Mouse (Mus musculus) fibroblast of lung, adult 2 months (primary cell): ENCODE measurements around the gene Car5b.

Experiments used
- DNase-seq: peaks from one replicate; pipeline ENCODE4 v3.0.0-alpha.2; 2011; ENCODE audit warnings: low read depth

Car5b gene

GRCm38 (mm10) chrX:163958467-163958875, 69.3 kb downstream of the Car5b start, which contains the start of gene Zrsr2:
Gene Zrsr2, minus strand, starts transcription at chrX:163958661.
- peak; percentile 72 for DNase-seq

DNA sequence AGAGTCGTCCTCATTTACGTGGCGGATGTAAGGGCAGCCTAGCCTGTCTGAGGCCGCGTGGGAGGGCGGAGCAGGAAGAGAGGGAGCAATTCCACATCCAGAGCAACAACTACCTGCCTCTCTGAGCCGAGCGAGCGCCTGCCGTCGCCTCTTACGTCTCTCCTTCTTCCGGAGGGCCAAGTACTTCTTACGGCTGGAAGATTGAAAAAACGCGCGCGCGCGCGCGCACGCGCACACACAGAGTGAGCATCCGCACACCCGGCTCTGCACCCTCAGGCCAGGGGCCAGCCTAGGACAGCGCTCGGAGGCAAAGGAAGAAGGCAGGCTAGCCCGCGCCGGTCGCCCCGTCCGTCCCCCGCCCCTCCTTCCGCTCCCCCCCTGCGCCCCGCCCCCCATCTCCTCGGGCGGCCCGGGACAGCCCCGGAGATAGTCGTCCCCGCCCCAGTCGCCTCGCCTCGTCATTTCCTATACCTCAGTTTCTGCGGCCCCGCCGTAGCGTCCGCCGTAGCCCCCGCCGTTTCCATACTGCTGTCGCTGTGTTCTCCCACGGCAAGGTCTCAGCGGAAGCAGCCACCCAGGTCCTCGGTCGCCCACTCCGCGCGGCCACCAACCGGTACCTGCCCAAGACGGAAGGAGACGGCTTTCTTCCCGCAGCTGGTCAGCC, 69.9 kb downstream of the Car5b start:
- no peak for DNase-seq

DNA sequence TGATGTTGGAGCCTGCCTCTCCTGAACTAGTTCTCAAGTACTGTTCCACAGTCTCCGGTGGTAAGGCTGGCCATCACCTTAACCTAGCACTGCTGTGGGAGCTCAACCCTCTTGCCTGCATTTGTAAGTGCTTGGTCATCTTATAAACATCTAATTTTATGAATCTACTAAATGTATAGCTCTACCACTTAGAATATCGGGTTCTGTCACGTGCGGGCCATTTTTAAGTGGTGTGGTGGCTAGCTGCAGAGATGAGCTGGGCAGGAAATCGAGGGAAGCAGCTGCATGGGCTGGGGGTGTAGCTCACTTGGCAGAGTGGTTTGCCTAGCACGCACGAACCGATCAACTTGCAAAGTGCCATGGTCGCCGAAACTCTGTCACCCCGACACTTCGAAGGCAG, 70.4 kb downstream of the Car5b start:
- no peak for DNase-seq

DNA sequence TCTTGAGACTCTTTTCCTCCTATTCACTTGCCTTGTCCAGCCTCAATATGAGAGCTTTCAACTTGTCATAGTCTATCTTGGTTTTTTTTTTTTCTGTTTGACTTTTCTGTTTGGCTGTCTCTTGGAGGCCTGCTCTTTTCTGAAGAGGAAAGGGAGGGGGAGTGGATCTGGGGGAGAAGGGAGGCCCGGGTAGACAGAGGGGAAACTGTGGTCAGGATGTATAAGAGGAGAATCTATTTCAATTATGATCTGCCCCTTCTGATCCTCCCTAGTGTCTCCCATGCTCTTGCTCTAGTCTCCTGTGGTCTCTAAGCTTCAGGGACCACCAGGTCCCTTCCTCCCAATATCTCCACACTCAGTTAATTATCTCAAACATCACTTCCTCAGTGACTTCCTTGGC, 76.2 kb downstream of the Car5b start:
- DNase-seq, result no peak

DNA sequence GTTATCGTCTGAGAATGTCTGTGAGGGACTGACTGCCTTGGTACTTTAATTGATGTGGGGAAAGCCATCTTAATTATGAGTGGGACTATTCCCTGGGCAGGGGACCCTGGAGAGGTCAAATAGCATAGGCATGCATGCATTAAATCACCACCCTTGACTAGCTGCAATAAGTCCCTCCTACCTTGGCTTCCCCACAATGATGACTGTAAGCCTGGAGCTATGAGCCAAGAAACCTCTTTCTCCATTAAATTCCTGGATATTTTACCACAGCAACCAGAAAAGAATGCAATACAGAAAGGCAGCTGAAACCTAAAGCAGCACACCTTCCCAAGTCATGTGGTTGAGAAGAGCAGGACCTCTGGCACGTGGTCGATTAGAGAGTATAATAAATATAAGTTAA, 83.4 kb downstream of the Car5b start:
- peak; percentile 4 for DNase-seq

DNA sequence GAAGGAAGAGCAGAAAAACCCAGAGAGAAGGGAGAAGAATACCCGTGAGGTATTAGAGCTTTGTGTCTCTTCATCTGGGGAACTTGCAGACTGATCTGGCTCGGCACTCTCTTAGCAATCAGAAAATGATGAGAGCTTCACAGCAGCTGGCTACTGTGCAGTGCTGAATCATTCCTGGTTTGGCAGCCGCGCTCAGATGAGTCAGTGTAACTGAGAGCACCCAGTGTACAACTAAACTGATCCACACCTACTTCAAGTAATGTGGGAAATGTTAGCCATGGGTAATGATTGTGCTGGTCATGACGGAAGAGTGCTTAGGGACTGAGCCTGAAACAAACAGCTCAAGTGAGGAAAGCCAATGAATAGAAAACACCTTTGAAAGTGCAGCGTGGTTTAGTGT, 89.2 kb downstream of the Car5b start:
- DNase-seq, result peak; percentile 80

- no peak for DNase-seq
These were observed 93.1 kb downstream of the Car5b start for GRCm38 (mm10) chrX:163934731-163935130.

GRCm38 (mm10) chrX:163929550-163929949, 98.2 kb downstream of the Car5b start:
- DNase-seq, result no peak
